Mouse (Mus musculus) MN1 (cell line): ENCODE data around the gene Zfp275.
"Not testable (repeated sequence)": the region's sequence is repeated elsewhere in the genome, so short reads cannot be mapped to it uniquely, and the experiment has no call there.

ENCODE experiments used
- DNase-seq: peaks from one replicate; pipeline ENCODE4 v3.0.0-alpha.2; 2016; ENCODE audit warnings: low spot score

The Zfp275 gene

GRCm38 (mm10) chrX:73342483-73342895, at the start of gene Zfp275:
Gene Zfp275 (plus strand): TSS chrX:73342621.
- peak; percentile 58 for DNase-seq

- DNase-seq, result not testable (repeated sequence)
Observed at GRCm38 (mm10) chrX:73292876-73293275, 49.5 kb upstream of the Zfp275 start, which contains the start of the genes Xlr5a and Xlr5c. Gene Xlr5a (minus strand): TSS chrX:73292976. Gene Xlr5c (minus strand): TSS chrX:73292976.

- not testable (repeated sequence) for DNase-seq
Observed at GRCm38 (mm10) chrX:73295745-73296144, 46.7 kb upstream of the Zfp275 start.

GRCm38 (mm10) chrX:73312522-73312921, 29.9 kb upstream of the Zfp275 start:
- peak; percentile 10 for DNase-seq

- no peak for DNase-seq
Observed at GRCm38 (mm10) chrX:73321029-73321428, 21.4 kb upstream of the Zfp275 start.

GRCm38 (mm10) chrX:73327215-73327614, 15.2 kb upstream of the Zfp275 start:
- no peak for DNase-seq

GRCm38 (mm10) chrX:73333548-73333947, 8.9 kb upstream of the Zfp275 start:
- no peak for DNase-seq

- DNase-seq, result no peak
Observed at GRCm38 (mm10) chrX:73336740-73337139, 5.7 kb upstream of the Zfp275 start, which contains the start of gene Gm45015. Gene Gm45015 (minus strand): TSS chrX:73336840.

GRCm38 (mm10) chrX:73341473-73341872, 948 bp upstream of the Zfp275 start:
- no peak for DNase-seq

- DNase-seq, result no peak
Observed at GRCm38 (mm10) chrX:73342068-73342467, 353 bp upstream of the Zfp275 start.

- peak; percentile 9 for DNase-seq
Observed at GRCm38 (mm10) chrX:73342941-73343735, 717 bp downstream of the Zfp275 start.

- no peak for DNase-seq
Observed at GRCm38 (mm10) chrX:73343802-73344201, 1.4 kb downstream of the Zfp275 start.

GRCm38 (mm10) chrX:73344346-73344745, 1.9 kb downstream of the Zfp275 start:
- DNase-seq, result no peak

- DNase-seq, result no peak
Observed at GRCm38 (mm10) chrX:73356163-73356562, 13.7 kb downstream of the Zfp275 start.

GRCm38 (mm10) chrX:73356719-73357118, 14.3 kb downstream of the Zfp275 start:
- no peak for DNase-seq

GRCm38 (mm10) chrX:73363291-73363690, 20.9 kb downstream of the Zfp275 start:
- DNase-seq, result no peak

- DNase-seq, result no peak
Observed at GRCm38 (mm10) chrX:73384419-73384818, 42.0 kb downstream of the Zfp275 start.

GRCm38 (mm10) chrX:73384924-73385323, 42.5 kb downstream of the Zfp275 start:
- no peak for DNase-seq

- DNase-seq, result no peak
Observed at GRCm38 (mm10) chrX:73391481-73391880, 49.1 kb downstream of the Zfp275 start.

GRCm38 (mm10) chrX:73396446-73396845, 54.0 kb downstream of the Zfp275 start:
- no peak for DNase-seq

- not testable (repeated sequence) for DNase-seq
Observed at GRCm38 (mm10) chrX:73398636-73399035, 56.2 kb downstream of the Zfp275 start, which contains the start of gene Gm18336. Gene Gm18336 (minus strand): TSS chrX:73398736.

- no peak for DNase-seq
Observed at GRCm38 (mm10) chrX:73400951-73401350, 58.5 kb downstream of the Zfp275 start.

GRCm38 (mm10) chrX:73401616-73402015, 59.2 kb downstream of the Zfp275 start:
- no peak for DNase-seq
